Comparison of ENCODE assay signal across 19 mouse cellular contexts in genomic region chr16:30083536-30083935, GRCm38 (mm10). TPM values are rescaled to one million over a fixed set of nuclear protein-coding genes. Genes with fewer than 3 reads are reported as not detected.
DNase-seq lines count a peak whose midpoint lies in the region; ATAC-seq and TF ChIP-seq lines count a peak whose summit lies in the region.
"Had no signal": no experiment of that assay in that cellular context is flagged by ENCODE, and none has a peak within 500 bp of the region (broad histone marks: within the 10 kb centered on the region; RNA-seq: fewer than 3 reads in every experiment).

No protein-coding gene starts in this region.

- H3K4me2 ChIP-seq in kidney, embryonic 16.5 days (replicated peaks; ENCODE audit: low read depth, low read length) = no peak overlapping the region; the same call in 1 of the 2 replicates
- H3K4me2 ChIP-seq in limb, embryonic 12.5 days = no peak overlapping the region
- no peak overlapping the region for H3K4me2 ChIP-seq in intestine, embryonic 15.5 days (replicated peaks)
- H3K4me2 ChIP-seq: forebrain, embryonic 13.5 days; heart, embryonic 12.5 days; hindbrain, embryonic 14.5 days had no signal

- peak; percentile 41 for ATAC-seq in kidney, embryonic 16.5 days (ENCODE audit: low FRiP score, low TSS enrichment)
- ATAC-seq in limb, embryonic 12.5 days (ENCODE audit: insufficient number of reproducible peaks, insufficient read depth, low FRiP score, low TSS enrichment, low read depth) = peak; percentile 32; the same call in 1 of the 2 replicates
- no peak for ATAC-seq in intestine, embryonic 15.5 days
- ATAC-seq: activated CD4-positive, CD25-positive, alpha-beta regulatory T cell, adult 4 months; forebrain, embryonic 13.5 days; forebrain, postnatal 0 days had no signal

- no peaks in the 10 kb centered on the region for H3K36me3 ChIP-seq in kidney, embryonic 16.5 days (ENCODE audit: insufficient read depth, low read length)
- no peaks in the 10 kb centered on the region for H3K36me3 ChIP-seq in ES-Bruce4 (ENCODE audit: control insufficient read depth, insufficient read depth, low read length, poor library complexity, severe bottlenecking)
- no peaks in the 10 kb centered on the region for H3K36me3 ChIP-seq in limb, embryonic 12.5 days
- H3K36me3 ChIP-seq in intestine, embryonic 15.5 days = no peaks in the 10 kb centered on the region
- H3K36me3 ChIP-seq: heart, embryonic 12.5 days; hindbrain, embryonic 10.5 days had no signal

- no peak for TF ChIP-seq POLR2A in ES-Bruce4 (IDR thresholded peaks at IDR 0.05; ENCODE audit: insufficient read depth, low read length)

- peak overlapping the region; percentile 83 for H3K27ac ChIP-seq in kidney, embryonic 16.5 days (ENCODE audit: low read length)
- peak overlapping the region; percentile 26; the same call in 1 of the 2 replicates for H3K27ac ChIP-seq in ES-Bruce4 (ENCODE audit: insufficient read depth, low read length)
- 0 out of 2 replicates have a peak overlapping the region, but pooled peaks have one; percentile 53 for H3K27ac ChIP-seq in limb, embryonic 12.5 days
- no peak overlapping the region for H3K27ac ChIP-seq in intestine, embryonic 15.5 days
- H3K27ac ChIP-seq: forebrain, embryonic 13.5 days; hindbrain, embryonic 10.5 days; hindbrain, embryonic 14.5 days had no signal

- H3K9me3 ChIP-seq in kidney, embryonic 16.5 days (ENCODE audit: low read length) = no peaks in the 10 kb centered on the region
- no peaks in the 10 kb centered on the region for H3K9me3 ChIP-seq in ES-Bruce4 (replicated peaks; ENCODE audit: control insufficient read depth, insufficient read depth, low read length, poor library complexity, severe bottlenecking)
- no peaks in the 10 kb centered on the region for H3K9me3 ChIP-seq in limb, embryonic 12.5 days
- no peaks in the 10 kb centered on the region for H3K9me3 ChIP-seq in intestine, embryonic 15.5 days
- H3K9me3 ChIP-seq: forebrain, embryonic 13.5 days; heart, embryonic 12.5 days; hindbrain, embryonic 10.5 days had no signal

- peaks cover 36% of the 10 kb centered on the region for H3K4me1 ChIP-seq in kidney, embryonic 16.5 days (ENCODE audit: insufficient read depth, low read length)
- H3K4me1 ChIP-seq in ES-Bruce4 (ENCODE audit: control insufficient read depth, insufficient read depth, low read length) = peaks cover 7% of the 10 kb centered on the region
- H3K4me1 ChIP-seq in limb, embryonic 12.5 days (replicated peaks) = peaks cover 30% of the 10 kb centered on the region
- peaks cover 3% of the 10 kb centered on the region; the same call in 1 of the 2 replicates for H3K4me1 ChIP-seq in intestine, embryonic 15.5 days (replicated peaks)
- H3K4me1 ChIP-seq: forebrain, embryonic 13.5 days had no signal

- H3K9ac ChIP-seq in kidney, embryonic 16.5 days (replicated peaks; ENCODE audit: low read length) = no peak overlapping the region
- no peak overlapping the region for H3K9ac ChIP-seq in ES-Bruce4 (ENCODE audit: low read depth, poor library complexity, severe bottlenecking)
- no peak overlapping the region for H3K9ac ChIP-seq in limb, embryonic 12.5 days (replicated peaks)
- no peak overlapping the region for H3K9ac ChIP-seq in intestine, embryonic 15.5 days
- H3K9ac ChIP-seq: forebrain, embryonic 13.5 days; forebrain, postnatal 0 days; heart, embryonic 12.5 days; hindbrain, embryonic 14.5 days had no signal

- no peak for TF ChIP-seq CTCF in ES-Bruce4 (IDR thresholded peaks at IDR 0.05; ENCODE audit: low read depth, low read length)

- no peak overlapping the region for H3K4me3 ChIP-seq in kidney, embryonic 16.5 days (ENCODE audit: low read length)
- H3K4me3 ChIP-seq in ES-Bruce4 (ENCODE audit: low read depth, low read length) = no peak overlapping the region
- H3K4me3 ChIP-seq in limb, embryonic 12.5 days (replicated peaks) = no peak overlapping the region
- H3K4me3 ChIP-seq in intestine, embryonic 15.5 days (replicated peaks) = no peak overlapping the region
- H3K4me3 ChIP-seq: forebrain, embryonic 13.5 days; heart, embryonic 12.5 days; hindbrain, embryonic 10.5 days had no signal

- 5% methylated on average over 3 of the region's 3 CpGs for WGBS in kidney, embryonic 16.5 days
- WGBS in limb, embryonic 12.5 days = 35% methylated on average over 3 of the region's 3 CpGs
- 57% methylated on average over 3 of the region's 3 CpGs for WGBS in intestine, embryonic 15.5 days

- TF ChIP-seq EP300 in ES-Bruce4 (IDR thresholded peaks at IDR 0.05; ENCODE audit: insufficient read depth, low read depth, low read length) = no peak

- H3K27me3 ChIP-seq in kidney, embryonic 16.5 days (ENCODE audit: insufficient read depth, low read length) = no peaks in the 10 kb centered on the region
- H3K27me3 ChIP-seq in ES-Bruce4 (ENCODE audit: control insufficient read depth, insufficient read depth, low read length, poor library complexity, severe bottlenecking) = no peaks in the 10 kb centered on the region
- no peaks in the 10 kb centered on the region for H3K27me3 ChIP-seq in limb, embryonic 12.5 days
- H3K27me3 ChIP-seq in intestine, embryonic 15.5 days (replicated peaks) = no peaks in the 10 kb centered on the region
- H3K27me3 ChIP-seq: CH12.LX; forebrain, embryonic 13.5 days had no signal

- DNase-seq in kidney, adult 11 months = no peak
- DNase-seq in ZHBTc4 (ENCODE audit: low read depth, low spot score) = peak; percentile 64
- no peak for DNase-seq in right cerebral cortex, postnatal 14 days
- DNase-seq: adrenal gland, postnatal 25 days; cerebellum, adult 18-20 months; cerebellum, adult 9-11 months; cerebellum, postnatal 36 days; forebrain, postnatal 0 days; gastrocnemius, postnatal 14 days had no signal

RNA-seq across cellular contexts. Expression of gene Hes1, which starts 19.4 kb away (rescaled TPM):
- polyA plus RNA-seq in kidney, embryonic 16.5 days (2015; fragmentation: Nextera tagmentation; extraction: Ambion mirVana) = 45.5 and 45.7 TPM in 2 replicates
- polyA plus RNA-seq in ES-Bruce4 (2011; ENCODE audit: insufficient read depth, insufficient read length, low read depth, missing spikeins) = 37.8 and 41.0 TPM in 2 replicates
- polyA plus RNA-seq in limb, embryonic 12.5 days (2016; fragmentation: Nextera tagmentation; extraction: Ambion mirVana) = 74.9 and 76.9 TPM in 2 replicates
- polyA plus RNA-seq in intestine, embryonic 15.5 days (2015; fragmentation: Nextera tagmentation; extraction: Ambion mirVana) = 55.7 and 67.4 TPM in 2 replicates
- polyA plus RNA-seq: activated CD4-positive, CD25-positive, alpha-beta regulatory T cell, adult 4 months had no signal
